Mouse (Mus musculus) bone marrow macrophage, adult 2 months (primary cell): ENCODE data around the gene Wdr53.

Source experiments
- CTCF ChIP-seq: IDR thresholded peaks from 2 replicates; pipeline ENCODE4 v1.5.1; 2012; ENCODE audit warnings: low read depth, mild to moderate bottlenecking, low read length, moderate library complexity
- POLR2A ChIP-seq: IDR thresholded peaks from 2 replicates; pipeline ENCODE4 v1.6.1; 2012; ENCODE audit warnings: mild to moderate bottlenecking, low read depth, low read length, borderline replicate concordance

DNA sequence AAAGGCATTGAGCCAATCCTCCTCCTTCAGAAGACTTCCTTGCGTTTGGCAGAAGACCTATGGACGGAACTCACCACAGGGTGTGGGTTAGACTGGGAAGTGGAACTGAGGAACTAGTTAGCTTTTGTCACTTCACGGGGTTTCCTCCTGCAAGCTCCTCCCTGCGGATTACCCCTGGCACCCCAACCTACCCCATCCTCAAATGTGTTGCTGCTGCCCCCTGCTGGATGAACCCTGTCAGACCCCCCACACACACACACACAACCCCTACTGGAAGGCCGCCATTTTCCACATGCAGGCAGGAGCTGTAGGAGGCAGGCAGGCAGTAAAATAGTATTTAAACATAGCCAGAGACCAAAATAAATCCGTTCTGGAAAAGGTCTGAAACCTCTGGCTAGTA, 44.3 kb upstream of the Wdr53 start:
- TF ChIP-seq CTCF (peak; percentile 85), POLR2A (no peak)
